Mouse (Mus musculus): ENCODE results near the gene Mrpl20. TPM values are rescaled to one million over a fixed set of nuclear protein-coding genes. Genes with fewer than 3 reads are reported as not detected.
A peak's percentile ranks its signal among the peaks of the same experiment; 100 is the strongest.

Mrpl20 gene
- 253 and 261 TPM in 2 replicates for polyA plus RNA-seq (2015; fragmentation: Nextera tagmentation; extraction: Ambion mirVana)

- 0 out of 2 replicates have a peak, but pooled peaks cover 8% of the 10 kb centered on the region for H3K27me3 ChIP-seq
- WGBS: 10% methylated on average over 12 of the region's 12 CpGs
- ATAC-seq (ENCODE audit: low FRiP score): peak; percentile 79
Observed at GRCm38 (mm10) chr4:155802741-155803339, at the start of gene Mrpl20. Gene Mrpl20 (plus strand): TSS chr4:155802878.

GRCm38 (mm10) chr4:155757011-155757410, 45.7 kb upstream of the Mrpl20 start:
- Histone ChIP-seq H3K4me1 (replicated peaks) (peaks cover 31% of the 10 kb centered on the region), H3K27ac (no peak overlapping the region), H3K9ac (no peak overlapping the region), H3K27me3 (no peaks in the 10 kb centered on the region), H3K4me2 (no peak overlapping the region), H3K4me3 (no peak overlapping the region), H3K9me3 (no peaks in the 10 kb centered on the region), H3K36me3 (peaks cover 54% of the 10 kb centered on the region)
- 95% methylated on average over 12 of the region's 12 CpGs for WGBS
- no peak for ATAC-seq (ENCODE audit: low FRiP score)

More at GRCm38 (mm10) chr4:155802741-155803339, at the start of gene Mrpl20:
- peaks cover 22% of the 10 kb centered on the region for H3K36me3 ChIP-seq
- H3K4me2 ChIP-seq: peak within 1 kb of the TSS; percentile 82
- peak within 1 kb of the TSS; percentile 92 for H3K4me3 ChIP-seq
- H3K9me3 ChIP-seq: no peaks in the 10 kb centered on the region
- peak within 1 kb of the TSS; percentile 81 for H3K27ac ChIP-seq
- H3K9ac ChIP-seq: peak within 1 kb of the TSS; percentile 94
- peaks cover 24% of the 10 kb centered on the region for H3K4me1 ChIP-seq (replicated peaks)

GRCm38 (mm10) chr4:155759862-155760612, 42.6 kb upstream of the Mrpl20 start:
- Histone ChIP-seq H3K27me3 (no peaks in the 10 kb centered on the region), H3K4me1 (replicated peaks) (peaks cover 34% of the 10 kb centered on the region), H3K27ac (no peak overlapping the region), H3K36me3 (peaks cover 26% of the 10 kb centered on the region), H3K4me2 (peak overlapping the region; percentile 99), H3K4me3 (peak overlapping the region; percentile 90), H3K9me3 (no peaks in the 10 kb centered on the region), H3K9ac (peak overlapping the region; percentile 88)
- ATAC-seq (ENCODE audit: low FRiP score): no peak
- WGBS: 4% methylated on average over 10 of the region's 10 CpGs

GRCm38 (mm10) chr4:155760613-155761355, 41.9 kb upstream of the Mrpl20 start, which contains the start of gene Atad3a:
Gene Atad3a (minus strand): TSS chr4:155761093.
- no peaks in the 10 kb centered on the region for H3K9me3 ChIP-seq
- H3K36me3 ChIP-seq: peaks cover 19% of the 10 kb centered on the region
- peaks cover 34% of the 10 kb centered on the region for H3K4me1 ChIP-seq (replicated peaks)
- H3K9ac ChIP-seq: peak within 1 kb of the TSS; percentile 88
- peak; percentile 96 for ATAC-seq (ENCODE audit: low FRiP score)
- H3K4me3 ChIP-seq: peak within 1 kb of the TSS; percentile 90
- peak within 1 kb of the TSS; percentile 99 for H3K4me2 ChIP-seq
- under 1% methylated on average over 68 of the region's 68 CpGs for WGBS
- H3K27me3 ChIP-seq: no peaks in the 10 kb centered on the region
- H3K27ac ChIP-seq: peak within 1 kb of the TSS; percentile 66

GRCm38 (mm10) chr4:155761356-155762099, 41.1 kb upstream of the Mrpl20 start:
- peaks cover 11% of the 10 kb centered on the region for H3K36me3 ChIP-seq
- peak overlapping the region; percentile 37 for H3K27ac ChIP-seq
- no peaks in the 10 kb centered on the region for H3K27me3 ChIP-seq
- H3K9ac ChIP-seq: peak overlapping the region; percentile 80
- no peaks in the 10 kb centered on the region for H3K9me3 ChIP-seq
- H3K4me1 ChIP-seq (replicated peaks): peaks cover 34% of the 10 kb centered on the region
- 3% methylated on average over 28 of the region's 28 CpGs for WGBS
- peak overlapping the region; percentile 90 for H3K4me3 ChIP-seq
- ATAC-seq (ENCODE audit: low FRiP score): peak; percentile 56
- H3K4me2 ChIP-seq: peak overlapping the region; percentile 99

GRCm38 (mm10) chr4:155762357-155762756, 40.3 kb upstream of the Mrpl20 start:
- WGBS: 95% methylated on average over 3 of the region's 3 CpGs
- no peak for ATAC-seq (ENCODE audit: low FRiP score)
- H3K27me3 ChIP-seq: no peaks in the 10 kb centered on the region
- H3K9me3 ChIP-seq: no peaks in the 10 kb centered on the region
- H3K27ac ChIP-seq: no peak overlapping the region
- H3K4me3 ChIP-seq: 0 out of 2 replicates have a peak overlapping the region, but pooled peaks have one; percentile 4
- peaks cover 34% of the 10 kb centered on the region for H3K4me1 ChIP-seq (replicated peaks)
- H3K9ac ChIP-seq: no peak overlapping the region
- H3K36me3 ChIP-seq: peaks cover 3% of the 10 kb centered on the region
- no peak overlapping the region; the same call in 1 of the 2 replicates for H3K4me2 ChIP-seq

- 62% methylated on average over 5 of the region's 5 CpGs for WGBS
- Histone ChIP-seq H3K4me2 (peak overlapping the region; percentile 71), H3K9me3 (no peaks in the 10 kb centered on the region), H3K27ac (peak overlapping the region; percentile 72; the same call in 1 of the 2 replicates), H3K4me1 (replicated peaks) (peaks cover 28% of the 10 kb centered on the region), H3K4me3 (peak overlapping the region; percentile 50), H3K36me3 (no peaks in the 10 kb centered on the region), H3K9ac (peak overlapping the region; percentile 80), H3K27me3 (peaks cover 37% of the 10 kb centered on the region)
- ATAC-seq (ENCODE audit: low FRiP score): no peak
Observed at GRCm38 (mm10) chr4:155769496-155769879, 33.2 kb upstream of the Mrpl20 start.

GRCm38 (mm10) chr4:155769880-155770512, 32.7 kb upstream of the Mrpl20 start:
- Histone ChIP-seq H3K4me1 (replicated peaks) (peaks cover 34% of the 10 kb centered on the region), H3K4me2 (peak overlapping the region; percentile 71), H3K9ac (peak overlapping the region; percentile 80), H3K27me3 (peaks cover 39% of the 10 kb centered on the region), H3K4me3 (peak overlapping the region; percentile 50), H3K9me3 (no peaks in the 10 kb centered on the region), H3K36me3 (no peaks in the 10 kb centered on the region), H3K27ac (peak overlapping the region; percentile 72; the same call in 1 of the 2 replicates)
- WGBS: under 1% methylated on average over 39 of the region's 39 CpGs
- ATAC-seq (ENCODE audit: low FRiP score): peak; percentile 83

GRCm38 (mm10) chr4:155770626-155771025, 32.1 kb upstream of the Mrpl20 start:
- no peaks in the 10 kb centered on the region for H3K9me3 ChIP-seq
- ATAC-seq (ENCODE audit: low FRiP score): no peak; the same call in 1 of the 2 replicates
- H3K27ac ChIP-seq: 0 out of 2 replicates have a peak overlapping the region, but pooled peaks have one; percentile 72
- peak overlapping the region; percentile 50 for H3K4me3 ChIP-seq
- peak overlapping the region; percentile 80 for H3K9ac ChIP-seq
- WGBS: 43% methylated on average over 24 of the region's 24 CpGs
- H3K36me3 ChIP-seq: no peaks in the 10 kb centered on the region
- peaks cover 45% of the 10 kb centered on the region for H3K27me3 ChIP-seq
- peaks cover 40% of the 10 kb centered on the region for H3K4me1 ChIP-seq (replicated peaks)
- peak overlapping the region; percentile 71 for H3K4me2 ChIP-seq

- WGBS: 79% methylated on average over 2 of the region's 2 CpGs
- H3K9me3 ChIP-seq: no peaks in the 10 kb centered on the region
- H3K4me3 ChIP-seq: no peak overlapping the region
- H3K4me2 ChIP-seq: peak overlapping the region; percentile 6; the same call in 1 of the 2 replicates
- H3K27me3 ChIP-seq: peaks cover 51% of the 10 kb centered on the region
- H3K4me1 ChIP-seq (replicated peaks): peaks cover 41% of the 10 kb centered on the region
- no peak for ATAC-seq (ENCODE audit: low FRiP score)
- no peak overlapping the region for H3K27ac ChIP-seq
- H3K36me3 ChIP-seq: no peaks in the 10 kb centered on the region
- 0 out of 2 replicates have a peak overlapping the region, but pooled peaks have one; percentile 29 for H3K9ac ChIP-seq
Observed at GRCm38 (mm10) chr4:155771706-155772105, 31.0 kb upstream of the Mrpl20 start.

GRCm38 (mm10) chr4:155772786-155773185, 29.9 kb upstream of the Mrpl20 start:
- ATAC-seq (ENCODE audit: low FRiP score): no peak
- 89% methylated on average over 13 of the region's 13 CpGs for WGBS
- Histone ChIP-seq H3K4me2 (peak overlapping the region; percentile 66), H3K9ac (peak overlapping the region; percentile 35; the same call in 1 of the 2 replicates), H3K36me3 (no peaks in the 10 kb centered on the region), H3K27me3 (peaks cover 52% of the 10 kb centered on the region), H3K27ac (no peak overlapping the region), H3K4me1 (replicated peaks) (peaks cover 43% of the 10 kb centered on the region), H3K9me3 (no peaks in the 10 kb centered on the region), H3K4me3 (no peak overlapping the region)
